Mouse (Mus musculus) CH12.LX (cell line): Measurements from ENCODE around the gene Coa4. TPM values are rescaled to one million over a fixed set of nuclear protein-coding genes. Genes with fewer than 3 reads are reported as not detected.

Source experiments
- DNase-seq: peaks from one replicate; pipeline ENCODE4 v3.0.0-alpha.2; 2013; ENCODE audit errors: extremely low read depth
- H3K27ac ChIP-seq: 2 replicates; pipeline ENCODE4 v1.5.1; 2012; ENCODE audit warnings: low read depth, mild to moderate bottlenecking, control low read depth, moderate library complexity; ENCODE audit not compliant: insufficient read depth
- H3K27me3 ChIP-seq: replicated peaks from 2 replicates; pipeline ENCODE3; 2012; ENCODE audit warnings: inconsistent platforms
- H3K36me3 ChIP-seq, 2 experiments: replicated peaks in 1 of 2; 2 replicates each; pipeline versions ENCODE3 to v1.6.1; 2012; ENCODE audit warnings: inconsistent platforms in 1 of 2, low read length in 1 of 2, mild to moderate bottlenecking in 1 of 2, mixed read lengths in 1 of 2, moderate library complexity in 1 of 2; ENCODE audit not compliant: control insufficient read depth in 1 of 2, insufficient read depth in 1 of 2
- H3K4me1 ChIP-seq, 2 experiments: 2 replicates each; pipeline ENCODE4 v1.6.1; 2012; ENCODE audit warnings: inconsistent platforms in 1 of 2, moderate library complexity in 1 of 2; ENCODE audit not compliant: insufficient read depth in 2 of 2, control insufficient read depth in 1 of 2
- H3K4me2 ChIP-seq: 2 replicates; pipeline ENCODE4 v1.6.1; 2012; ENCODE audit warnings: low read depth, mild to moderate bottlenecking, control low read depth; ENCODE audit not compliant: poor library complexity, insufficient read depth, severe bottlenecking
- H3K4me3 ChIP-seq, 3 experiments: fragments of 150-350 bp in 1 of 3; sonication (generic) in 1 of 3; replicated peaks in 1 of 3; 2 replicates each; pipeline versions ENCODE3 to v1.5.1; 2011 to 2012; ENCODE audit warnings: low read depth in 2 of 3, low read length in 2 of 3, mild to moderate bottlenecking in 2 of 3, moderate library complexity in 2 of 3, control low read depth in 1 of 3, improper control_type of control experiment in 1 of 3, inconsistent platforms in 1 of 3, mixed read lengths in 1 of 3; ENCODE audit not compliant: poor library complexity in 1 of 3
- H3K79me2 ChIP-seq: replicated peaks from 2 replicates; pipeline ENCODE4 v1.6.1; 2012; ENCODE audit warnings: mild to moderate bottlenecking, moderate library complexity; ENCODE audit not compliant: control insufficient read depth, poor library complexity, insufficient read depth, severe bottlenecking; ENCODE audit errors: extremely low read depth
- H3K9ac ChIP-seq: 2 replicates; pipeline ENCODE4 v1.6.1; 2012; ENCODE audit warnings: low read depth, mild to moderate bottlenecking, control low read depth, moderate library complexity; ENCODE audit not compliant: insufficient read depth
- H3K9me3 ChIP-seq: replicated peaks from 2 replicates; pipeline ENCODE3; 2012; ENCODE audit warnings: low read length, inconsistent platforms, mixed read lengths
- CHD1 ChIP-seq: IDR thresholded peaks from 2 replicates; pipeline ENCODE4 v1.6.1; 2012; ENCODE audit warnings: low read depth, low read length, improper control_type of control experiment, inconsistent platforms
- CTCF ChIP-seq, 2 experiments: IDR thresholded peaks in 1 of 2; conservative IDR thresholded peaks in 1 of 2; 2 replicates each; pipeline ENCODE4 v1.5.1; 2011 to 2012; ENCODE audit warnings: low read depth in 2 of 2, low read length in 2 of 2, improper control_type of control experiment in 1 of 2, inconsistent platforms in 1 of 2, mild to moderate bottlenecking in 1 of 2, moderate library complexity in 1 of 2
- E2F4 ChIP-seq: IDR thresholded peaks from 2 replicates; pipeline ENCODE4 v1.6.1; 2011; ENCODE audit warnings: low read depth, low read length, improper control_type of control experiment; ENCODE audit not compliant: insufficient replicate concordance
- ELF1 ChIP-seq: IDR thresholded peaks from 2 replicates; pipeline ENCODE4 v1.6.1; 2014; ENCODE audit warnings: low read depth, mild to moderate bottlenecking, inconsistent platforms, low read length, improper control_type of control experiment
- ETS1 ChIP-seq: conservative IDR thresholded peaks from 2 replicates; pipeline ENCODE4 v1.6.1; 2012; ENCODE audit warnings: low read depth, mild to moderate bottlenecking, inconsistent platforms, low read length, improper control_type of control experiment, moderate library complexity
- HCFC1 ChIP-seq: IDR thresholded peaks from 2 replicates; pipeline ENCODE4 v1.6.1; 2012; ENCODE audit warnings: low read depth, mild to moderate bottlenecking, inconsistent platforms, low read length, improper control_type of control experiment
- JUN ChIP-seq: IDR thresholded peaks from 2 replicates; pipeline ENCODE4 v1.6.1; 2011; ENCODE audit warnings: low read depth, mild to moderate bottlenecking, low read length, improper control_type of control experiment, moderate library complexity; ENCODE audit not compliant: insufficient read depth
- JUND ChIP-seq: conservative IDR thresholded peaks from 2 replicates; pipeline ENCODE4 v1.6.1; 2011; ENCODE audit warnings: low read depth, low read length, improper control_type of control experiment
- KAT2A ChIP-seq: IDR thresholded peaks from 2 replicates; pipeline ENCODE4 v1.6.1; 2012; ENCODE audit warnings: low read length, improper control_type of control experiment, inconsistent platforms; ENCODE audit not compliant: insufficient replicate concordance
- MAFK ChIP-seq: IDR thresholded peaks from 2 replicates; pipeline ENCODE4 v1.6.1; 2011; ENCODE audit warnings: low read length, improper control_type of control experiment; ENCODE audit not compliant: insufficient replicate concordance
- MAZ ChIP-seq: IDR thresholded peaks from 2 replicates; pipeline ENCODE4 v1.6.1; 2012; ENCODE audit warnings: low read depth, mild to moderate bottlenecking, inconsistent platforms, low read length, improper control_type of control experiment, moderate library complexity
- MXI1 ChIP-seq: IDR thresholded peaks from 2 replicates; pipeline ENCODE4 v1.6.1; 2011; ENCODE audit warnings: mild to moderate bottlenecking, low read depth, low read length, improper control_type of control experiment
- MYC ChIP-seq: IDR thresholded peaks from 2 replicates; pipeline ENCODE4 v1.6.1; 2011; ENCODE audit warnings: low read depth, mild to moderate bottlenecking, improper control_type of control experiment, low read length
- POLR2A ChIP-seq: IDR thresholded peaks from 2 replicates; pipeline ENCODE4 v1.6.1; 2011; ENCODE audit warnings: low read depth, mild to moderate bottlenecking, improper control_type of control experiment, low read length
- POLR2AphosphoS2 ChIP-seq: IDR thresholded peaks from 2 replicates; pipeline ENCODE4 v1.6.1; 2011; ENCODE audit warnings: low read depth, low read length, improper control_type of control experiment
- RAD21 ChIP-seq: IDR thresholded peaks from 2 replicates; pipeline ENCODE4 v1.6.1; 2011; ENCODE audit warnings: low read depth, mild to moderate bottlenecking, low read length, improper control_type of control experiment, moderate library complexity
- RCOR1 ChIP-seq: conservative IDR thresholded peaks from 2 replicates; pipeline ENCODE4 v1.6.1; 2012; ENCODE audit warnings: low read depth, mild to moderate bottlenecking, inconsistent platforms, low read length, improper control_type of control experiment
- SIN3A ChIP-seq: IDR thresholded peaks from 2 replicates; pipeline ENCODE4 v1.6.1; 2012; ENCODE audit warnings: low read length, improper control_type of control experiment, inconsistent platforms
- SMC3 ChIP-seq: IDR thresholded peaks from 2 replicates; pipeline ENCODE4 v1.6.1; 2011; ENCODE audit warnings: low read depth, low read length, improper control_type of control experiment
- TCF12 ChIP-seq: IDR thresholded peaks from 2 replicates; pipeline ENCODE4 v1.6.1; 2014; ENCODE audit warnings: low read depth, mild to moderate bottlenecking, inconsistent platforms, low read length, improper control_type of control experiment
- UBTF ChIP-seq: IDR thresholded peaks from 2 replicates; pipeline ENCODE4 v1.6.1; 2012; ENCODE audit warnings: low read depth, mild to moderate bottlenecking, inconsistent platforms, low read length, improper control_type of control experiment, moderate library complexity
- ZKSCAN1 ChIP-seq: IDR thresholded peaks from 2 replicates; pipeline ENCODE4 v1.6.1; 2012; ENCODE audit warnings: low read depth, inconsistent platforms, low read length, improper control_type of control experiment, borderline replicate concordance
- ZMIZ1 ChIP-seq: IDR thresholded peaks from 2 replicates; pipeline ENCODE4 v1.6.1; 2012; ENCODE audit warnings: low read depth, mild to moderate bottlenecking, inconsistent platforms, low read length, improper control_type of control experiment
- ZNF384 ChIP-seq: IDR thresholded peaks from 2 replicates; pipeline ENCODE4 v1.6.1; 2012; ENCODE audit warnings: low read depth, low read length, improper control_type of control experiment, inconsistent platforms
- dilution Hi-C: fragments of 300-500 bp; cut with MboI; formaldehyde crosslinking; loops from 2 replicates; pipeline ENCODE4 v1.14.3; 2020; ENCODE audit warnings: low sequenced_read_pairs; ENCODE audit not compliant: extremely low pct_unique_long_range_greater_than_20kb, extremely low pct_ligation_motif_present
- in situ Hi-C: fragments of 300-500 bp; cut with MboI; formaldehyde crosslinking; loops from 3 replicates; pipeline ENCODE4 v1.14.3; 2019; ENCODE audit warnings: low sequenced_read_pairs, low pct_ligation_motif_present, low pct_unique_long_range_greater_than_20kb, mixed read lengths
- polyA plus RNA-seq: library from polyadenylated mRNA; unstranded; fragments of >175 nt; gene quantifications from 2 replicates; pipeline ENCODE4 v1.2.1, GENCODE M21; 2012; ENCODE audit warnings: low read depth; ENCODE audit not compliant: insufficient read length
- total RNA-seq, 2 experiments: library from RNA; depleted of rRNA; stranded (reverse); fragments of 300-350 nt in 1 of 2; fragments of >200 nt in 1 of 2; gene quantifications; 2 replicates each; pipeline ENCODE4 v1.2.3; 2012 to 2014

Gene Coa4
- total and polyA plus RNA-seq, 3 experiments, result 22.9 to 24.1 (median 24.1) TPM

- no peak overlapping the region for H3K9ac ChIP-seq
- H3K4me2 ChIP-seq, result no peak overlapping the region
- dilution Hi-C loops (no loop called here), in situ Hi-C loops (no loop called here)
- TF ChIP-seq ZNF384, result no peak
- TF ChIP-seq UBTF, result no peak
- no peak for TF ChIP-seq SMC3
- no peak for TF ChIP-seq SIN3A
- TF ChIP-seq ZMIZ1, result no peak
- no peak for TF ChIP-seq MXI1
- TF ChIP-seq HCFC1, result no peak
- no peak for TF ChIP-seq POLR2A
- TF ChIP-seq MYC, result no peak
- TF ChIP-seq ETS1, result no peak
- no peak for TF ChIP-seq TCF12
- no peak for TF ChIP-seq POLR2AphosphoS2
- TF ChIP-seq ZKSCAN1, result no peak
- no peak for TF ChIP-seq JUN
- TF ChIP-seq RCOR1, result no peak
- no peak for TF ChIP-seq E2F4
- no peak for TF ChIP-seq MAZ
- no peak for TF ChIP-seq KAT2A
- TF ChIP-seq MAFK, result no peak
- no peak for TF ChIP-seq CHD1
- no peaks in the 10 kb centered on the region for H3K4me1 ChIP-seq
- H3K27ac ChIP-seq, result no peak overlapping the region
- H3K36me3 ChIP-seq, result peaks cover 11 to 81% of the 10 kb centered on the region in 2 experiments
- no peaks in the 10 kb centered on the region for H3K79me2 ChIP-seq
- no peak overlapping the region for H3K4me3 ChIP-seq
- DNase-seq, result no peak
- H3K27me3 ChIP-seq, result no peaks in the 10 kb centered on the region
- no peaks in the 10 kb centered on the region for H3K9me3 ChIP-seq
These were observed 12.9 kb downstream of the Coa4 start for GRCm38 (mm10) chr7:100549796-100550195.

GRCm38 (mm10) chr7:100550338-100551007 lies 13.6 kb downstream of the Coa4 start:
- Histone ChIP-seq H3K27ac (no peak overlapping the region), H3K36me3 (peaks cover 11 to 80% of the 10 kb centered on the region in 2 experiments), H3K4me1 (no peaks in the 10 kb centered on the region), H3K9me3 (no peaks in the 10 kb centered on the region), H3K27me3 (no peaks in the 10 kb centered on the region), H3K79me2 (no peaks in the 10 kb centered on the region), H3K4me3 (no peak overlapping the region), H3K4me2 (no peak overlapping the region), H3K9ac (no peak overlapping the region)
- in situ Hi-C loops (no loop called here), dilution Hi-C loops (no loop called here)
- no peak for DNase-seq
- TF ChIP-seq SMC3, result peak; percentile 49
- TF ChIP-seq RAD21, result peak; percentile 13
- peak in 1 of 2 experiments; percentile 41; a peak in 2 of 4 replicates for TF ChIP-seq CTCF (conservative IDR thresholded peaks at IDR 0.05 in 1 of 2, IDR thresholded peaks at IDR 0.05 in 1 of 2; ENCODE audit: low read depth in 2 of 2, low read length in 2 of 2)
- no peak for TF ChIP-seq JUND
- TF ChIP-seq ELF1, result no peak
- no peak for TF ChIP-seq CHD1
